Mouse (Mus musculus): Measurements from ENCODE around the gene Ephb1.

The Ephb1 gene

GRCm38 (mm10) chr9:102180486-102180885 lies 174.0 kb downstream of the Ephb1 start:
- no peak for DNase-seq (ENCODE audit: low read depth, low spot score)

DNA sequence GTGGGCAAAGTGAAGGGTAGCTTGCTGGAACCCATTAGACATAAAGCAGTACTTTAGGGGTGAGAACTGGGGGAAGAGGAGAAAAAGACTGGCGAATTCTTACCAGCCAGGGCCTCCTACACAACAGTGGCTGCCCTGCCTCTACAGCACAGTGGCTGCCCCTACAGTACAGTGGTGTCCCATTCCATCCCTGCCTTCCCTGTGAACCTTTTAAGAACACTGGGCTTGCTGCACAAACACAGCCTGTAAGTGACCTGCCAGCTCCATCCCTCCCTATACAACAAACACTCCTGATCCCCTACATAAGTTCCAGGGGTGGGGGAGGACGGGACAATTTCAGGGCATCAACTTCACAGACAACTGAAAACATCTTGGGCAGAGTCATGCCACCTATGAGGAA lies 174.4 kb downstream of the Ephb1 start:
- no peak for DNase-seq (ENCODE audit: low read depth, low spot score)

GRCm38 (mm10) chr9:102169706-102170105 lies 184.8 kb downstream of the Ephb1 start:
- no peak for DNase-seq (ENCODE audit: low read depth, low spot score)

DNA sequence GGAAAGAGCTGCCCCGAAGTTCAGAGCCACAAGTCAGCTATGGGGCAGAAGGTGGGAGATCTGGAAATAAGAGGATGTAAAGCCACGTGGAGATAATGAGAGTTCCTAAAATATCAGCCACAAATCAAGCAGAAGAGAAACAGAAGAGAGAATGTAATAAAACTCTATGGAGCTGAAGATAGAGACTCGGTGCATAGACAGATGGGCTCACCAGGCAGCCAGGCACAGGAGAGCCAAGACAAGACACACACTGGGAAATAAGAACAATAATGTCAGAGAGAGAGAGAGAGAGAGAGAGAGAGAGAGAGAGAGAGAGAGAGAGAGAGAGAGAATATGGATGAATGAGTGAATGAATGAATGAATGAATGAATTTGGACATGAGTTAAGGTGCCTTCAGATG lies 198.6 kb downstream of the Ephb1 start:
- no peak for DNase-seq (ENCODE audit: low read depth, low spot score)

DNA sequence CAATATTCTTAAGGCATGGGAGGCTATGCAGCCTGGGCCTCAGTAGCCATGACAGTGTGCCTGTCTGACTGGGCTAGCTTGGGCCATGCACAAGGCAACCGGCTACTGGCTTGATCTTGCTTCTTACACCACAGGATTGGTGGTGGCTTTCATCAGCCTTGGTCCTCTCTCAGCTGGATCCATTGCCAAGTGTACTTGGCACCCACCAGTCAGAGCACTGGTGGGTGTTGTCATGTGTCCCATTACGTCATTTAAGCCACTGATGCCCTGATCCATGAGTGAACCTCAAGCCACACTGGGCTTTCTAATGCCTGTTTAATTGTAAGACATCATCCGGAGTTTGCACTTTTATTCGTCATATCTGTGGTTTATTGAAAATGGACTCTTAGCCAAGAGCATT lies 215.3 kb downstream of the Ephb1 start:
- DNase-seq (ENCODE audit: low read depth, low spot score), result no peak

- no peak for DNase-seq (ENCODE audit: low read depth, low spot score)
These were observed 215.8 kb downstream of the Ephb1 start for GRCm38 (mm10) chr9:102138671-102139070.

DNA sequence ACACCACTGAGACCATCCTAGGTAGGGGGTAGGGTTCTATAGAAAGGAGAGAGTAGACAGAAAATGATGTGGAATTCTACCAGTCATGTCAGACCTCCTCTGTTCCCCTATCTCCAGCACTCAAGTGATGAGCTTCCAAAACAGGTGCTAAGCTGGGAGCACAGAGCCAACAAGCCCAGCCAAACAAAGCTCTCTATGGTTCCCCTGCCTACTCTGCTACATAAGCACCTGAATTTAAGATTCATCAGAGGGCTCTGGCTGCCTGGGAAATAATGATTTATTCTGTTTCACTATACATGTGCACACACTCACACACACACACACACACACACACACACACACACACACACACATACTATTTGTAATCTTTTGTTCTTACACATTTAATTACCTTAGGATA lies 216.3 kb downstream of the Ephb1 start:
- no peak for DNase-seq (ENCODE audit: low read depth, low spot score)

DNA sequence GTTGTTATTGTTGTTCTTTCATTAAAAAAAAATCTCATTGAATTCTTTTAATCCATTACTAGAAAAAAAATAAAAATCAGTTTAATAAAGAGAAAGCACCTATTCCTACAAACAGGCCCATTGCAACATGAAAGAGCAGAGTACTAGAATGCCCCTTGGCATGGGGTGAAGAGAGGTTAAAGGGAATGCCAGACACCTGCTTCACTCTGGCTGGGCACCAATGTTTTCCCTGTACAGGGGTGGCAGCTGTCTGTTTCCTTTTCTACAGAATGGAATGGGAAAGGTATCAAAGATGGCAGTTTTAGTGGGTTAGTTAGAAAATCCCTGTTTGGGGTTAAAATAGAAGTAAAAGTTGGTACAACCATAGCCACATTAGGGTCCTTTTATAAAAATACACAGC lies 224.0 kb downstream of the Ephb1 start:
- DNase-seq (ENCODE audit: low read depth, low spot score), result no peak

DNA sequence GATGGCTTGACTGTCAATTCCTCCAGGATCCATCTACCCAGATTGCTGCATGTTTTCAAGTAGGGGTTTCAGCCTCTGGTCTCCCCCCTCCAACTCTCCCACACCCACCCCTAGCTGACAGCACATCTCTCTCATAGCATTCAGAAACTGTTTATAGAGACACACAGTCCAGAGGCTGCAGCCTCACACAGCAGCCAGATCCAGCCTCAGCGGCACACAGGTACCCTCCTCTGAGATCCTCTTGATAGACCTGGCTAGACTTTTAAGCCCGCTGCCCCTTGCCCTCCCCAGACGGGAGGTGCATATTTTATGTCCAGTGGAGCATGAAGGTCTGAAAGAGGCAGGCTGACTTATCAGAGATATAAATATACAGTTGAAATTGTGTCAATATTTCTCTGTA lies 228.0 kb downstream of the Ephb1 start:
- no peak for DNase-seq (ENCODE audit: low read depth, low spot score)

GRCm38 (mm10) chr9:102122880-102123453 lies 231.5 kb downstream of the Ephb1 start:
- no peak for DNase-seq (ENCODE audit: low read depth, low spot score)

DNA sequence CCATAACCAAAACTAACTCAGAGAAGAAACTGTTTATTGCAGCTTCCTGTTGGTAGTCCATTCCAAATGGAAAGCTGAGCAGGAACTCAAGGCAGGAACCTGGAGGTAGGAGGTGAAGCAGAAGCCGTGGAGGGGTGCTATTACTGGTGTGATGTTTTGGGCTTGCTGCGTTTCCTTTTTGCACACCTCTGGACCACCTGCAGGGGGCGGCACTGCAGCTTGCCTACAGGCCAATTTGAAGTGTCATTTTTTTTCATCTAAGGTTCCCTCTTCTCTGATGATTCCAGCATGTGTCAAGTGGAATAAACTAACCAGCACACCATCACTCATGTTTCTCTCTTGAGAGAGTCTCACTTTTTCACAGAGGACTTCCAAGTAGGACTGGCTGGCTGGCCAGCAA lies 235.1 kb downstream of the Ephb1 start:
- DNase-seq (ENCODE audit: low read depth, low spot score), result no peak

GRCm38 (mm10) chr9:102115326-102115725 lies 239.2 kb downstream of the Ephb1 start:
- no peak for DNase-seq (ENCODE audit: low read depth, low spot score)

GRCm38 (mm10) chr9:102111471-102111870 lies 243.0 kb downstream of the Ephb1 start:
- no peak for DNase-seq (ENCODE audit: low read depth, low spot score)

GRCm38 (mm10) chr9:102107978-102108377 lies 246.5 kb downstream of the Ephb1 start:
- DNase-seq (ENCODE audit: low read depth, low spot score), result no peak

GRCm38 (mm10) chr9:102107213-102107612 lies 247.3 kb downstream of the Ephb1 start:
- no peak for DNase-seq (ENCODE audit: low read depth, low spot score)

DNA sequence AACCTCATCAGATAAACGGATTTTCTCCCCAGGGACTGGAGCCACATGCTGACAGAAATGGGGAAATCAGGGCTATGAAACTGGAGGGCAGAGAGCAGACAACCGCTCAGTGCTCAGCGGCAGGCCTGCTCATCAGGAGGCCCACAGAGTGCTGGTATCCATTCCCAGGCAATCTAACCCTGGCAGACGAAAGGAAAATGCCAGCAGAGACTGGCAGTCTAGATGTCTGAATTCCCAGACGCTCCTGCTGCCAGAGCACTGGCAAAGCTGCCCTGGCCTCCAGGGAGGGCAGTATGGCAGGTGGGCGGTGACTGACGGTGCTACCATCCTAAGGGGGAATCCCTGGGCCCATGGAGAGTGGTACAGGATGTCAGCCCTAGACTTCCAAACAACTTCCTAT lies 257.7 kb downstream of the Ephb1 start:
- no peak for DNase-seq (ENCODE audit: low read depth, low spot score)

- DNase-seq (ENCODE audit: low read depth, low spot score), result no peak
These were observed 265.9 kb downstream of the Ephb1 start for GRCm38 (mm10) chr9:102088598-102088997.

DNA sequence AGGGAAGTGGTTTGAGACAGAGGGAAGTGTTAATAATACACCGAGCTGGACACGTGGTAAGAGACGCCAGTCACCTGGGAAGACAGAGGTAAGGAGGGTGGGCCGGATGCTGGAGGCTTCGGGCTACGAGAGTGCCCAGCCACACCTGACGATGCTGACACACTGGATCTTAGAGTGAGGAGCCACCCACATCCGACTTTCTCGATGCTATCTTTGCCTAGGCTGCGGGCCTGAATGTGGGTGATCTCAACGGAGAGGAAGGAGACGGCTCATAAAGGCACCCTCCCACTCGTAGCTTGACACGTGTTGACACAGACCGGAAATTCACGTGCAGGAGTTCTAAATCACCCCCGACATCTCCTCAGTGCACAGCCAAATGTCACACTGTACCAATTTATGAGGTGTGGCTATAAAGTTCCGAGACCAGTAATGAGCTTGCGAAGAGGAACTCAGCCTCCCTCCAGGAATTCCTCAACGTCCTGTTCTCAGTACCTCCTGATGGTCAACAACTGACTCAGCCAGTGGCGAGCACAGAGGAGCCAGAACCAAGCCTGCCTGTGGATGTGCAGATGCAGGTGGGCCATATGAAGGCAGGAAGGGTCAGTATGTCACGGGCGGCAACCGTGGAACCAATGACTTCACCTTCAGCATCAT lies 268.3 kb downstream of the Ephb1 start:
- DNase-seq (ENCODE audit: low read depth, low spot score), result no peak

DNA sequence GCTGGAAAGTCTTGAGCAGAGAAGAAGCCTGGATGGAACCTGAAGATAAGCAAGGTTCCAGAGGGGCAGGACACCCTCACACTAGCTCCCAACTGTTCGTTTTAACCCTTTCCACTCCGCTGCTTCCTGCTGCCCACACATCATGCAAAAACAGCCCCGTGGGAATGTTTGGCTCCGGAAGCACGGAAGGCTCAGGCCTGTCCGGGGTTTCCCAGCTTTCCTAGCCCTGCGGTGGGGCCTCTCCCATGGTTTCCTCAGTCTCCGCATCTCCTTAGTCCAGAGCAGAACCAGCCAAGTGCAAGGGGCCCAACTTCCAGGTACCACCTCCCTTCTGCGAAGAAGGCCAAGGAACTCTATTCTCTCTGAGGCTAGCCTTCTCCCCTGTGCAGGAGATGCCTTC lies 269.0 kb downstream of the Ephb1 start:
- no peak for DNase-seq (ENCODE audit: low read depth, low spot score)

- no peak for DNase-seq (ENCODE audit: low read depth, low spot score)
These were observed 273.6 kb downstream of the Ephb1 start for GRCm38 (mm10) chr9:102080934-102081333.

- no peak for DNase-seq (ENCODE audit: low read depth, low spot score)
These were observed 275.3 kb downstream of the Ephb1 start for GRCm38 (mm10) chr9:102079151-102079550.

DNA sequence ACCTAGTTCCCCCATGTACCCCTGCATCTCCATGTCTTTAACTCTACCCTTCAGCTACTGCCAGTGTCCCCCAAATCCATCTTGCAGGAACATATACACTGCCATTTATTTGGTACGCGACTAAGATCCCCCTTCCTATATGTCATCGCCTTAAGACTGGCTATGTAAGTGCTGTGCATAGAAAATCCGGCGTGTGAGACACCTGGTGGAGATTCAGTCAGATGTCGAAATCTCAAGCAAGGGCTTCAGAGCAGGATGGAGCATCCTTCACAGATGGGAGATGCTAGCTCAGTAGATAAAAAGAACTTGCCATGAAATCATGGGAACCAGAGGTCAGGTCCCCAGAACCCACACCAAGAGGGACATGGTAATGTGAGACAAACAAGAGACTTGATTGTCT lies 276.3 kb downstream of the Ephb1 start:
- DNase-seq (ENCODE audit: low read depth, low spot score), result no peak

DNA sequence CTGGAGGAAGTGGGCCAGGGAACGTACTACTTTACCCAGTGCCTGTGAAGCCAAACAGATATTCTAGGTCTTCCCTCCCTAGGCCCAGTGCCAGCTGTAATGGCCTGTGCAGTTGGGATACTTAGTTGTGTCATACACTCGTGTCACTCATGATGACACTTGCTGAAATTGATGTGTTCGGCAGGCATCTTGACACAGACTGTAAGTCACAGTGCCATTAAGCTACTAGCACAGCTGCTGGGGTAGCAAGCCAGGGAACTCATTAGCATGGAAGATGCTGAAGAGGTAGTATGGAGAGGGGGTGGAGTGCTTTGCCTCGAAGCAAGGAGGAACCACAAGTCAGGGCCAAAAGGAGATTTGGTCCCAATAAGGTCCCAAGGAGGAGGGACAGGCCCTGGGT lies 279.0 kb downstream of the Ephb1 start:
- no peak for DNase-seq (ENCODE audit: low read depth, low spot score)

GRCm38 (mm10) chr9:102073404-102073803 lies 281.1 kb downstream of the Ephb1 start:
- no peak for DNase-seq (ENCODE audit: low read depth, low spot score)
